Mouse (Mus musculus): Measurements from ENCODE around the gene Olfr792. TPM values are rescaled to one million over a fixed set of nuclear protein-coding genes. Genes with fewer than 3 reads are reported as not detected.

The Olfr792 gene
- not detected in 2 replicates for total RNA-seq (2015; ENCODE audit: low replicate concordance)
- total RNA-seq (2017; ENCODE audit: low replicate concordance): not detected in 2 replicates

DNA sequence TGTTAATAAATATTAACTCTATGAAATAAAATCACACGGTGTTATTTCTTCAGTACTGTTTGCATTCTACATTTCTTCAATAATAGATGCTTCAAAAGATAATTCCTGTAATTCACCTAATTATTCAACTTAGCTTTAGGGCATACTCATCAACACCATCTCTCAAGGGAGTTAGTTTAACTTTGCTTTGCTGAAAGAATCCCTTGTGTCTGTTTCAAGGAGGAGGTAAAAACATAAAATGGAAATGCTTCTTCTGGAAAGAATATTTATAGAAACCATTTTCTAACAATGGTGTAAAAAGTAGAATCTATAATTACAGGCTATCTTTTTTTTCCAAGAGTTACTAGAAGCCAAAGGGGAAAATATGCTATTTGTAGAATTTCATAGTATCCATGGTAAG is at the start of gene Olfr792:
TSS of gene Olfr792 (plus strand) at position 301 of the 400 bp plus-strand sequence.
- no peak for ATAC-seq (replicated peaks; ENCODE audit: low FRiP score, poor library complexity, severe bottlenecking)

DNA sequence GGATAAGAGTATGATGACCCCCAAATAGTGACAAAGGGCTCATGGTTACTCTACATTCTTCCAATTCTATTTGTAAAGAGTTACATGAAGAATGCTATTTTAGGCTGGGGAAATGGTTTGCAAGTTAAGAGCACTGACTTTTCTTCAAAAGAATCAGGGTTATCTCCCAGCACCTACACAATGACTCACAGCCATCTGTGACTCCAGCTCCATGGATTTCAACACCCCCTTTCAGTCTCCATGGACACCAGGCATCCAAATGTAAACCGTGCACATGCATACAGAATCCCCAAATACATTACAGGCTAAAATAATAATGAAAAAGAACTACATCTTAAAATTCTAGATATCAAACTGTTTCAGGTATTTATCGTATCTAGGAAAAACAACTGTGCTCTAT is 48.9 kb upstream of the Olfr792 start:
- no peak for ATAC-seq (replicated peaks; ENCODE audit: low FRiP score, poor library complexity, severe bottlenecking)

DNA sequence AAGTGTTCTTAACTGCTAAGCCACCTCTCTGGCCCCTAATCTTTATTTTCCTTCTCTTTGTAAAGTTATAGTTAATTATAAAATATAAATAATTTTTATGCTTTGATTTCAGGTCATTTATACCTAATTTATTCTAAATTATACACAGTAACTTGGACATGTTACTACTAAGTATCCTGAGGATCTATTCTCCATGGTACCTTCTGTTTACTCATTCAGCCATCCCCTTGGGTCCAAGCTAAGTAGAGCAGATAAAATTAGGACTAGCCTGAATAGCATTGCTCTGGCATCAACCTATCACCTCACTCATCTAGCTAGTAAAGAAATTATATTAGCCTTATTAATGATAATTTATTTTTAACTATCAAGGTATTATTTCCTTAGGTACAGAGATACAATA is 40.8 kb upstream of the Olfr792 start, which contains the start of gene Olfr790:
TSS of gene Olfr790 (plus strand) at position 301 of the 400 bp plus-strand sequence.
- no peak for ATAC-seq (replicated peaks; ENCODE audit: low FRiP score, poor library complexity, severe bottlenecking)

DNA sequence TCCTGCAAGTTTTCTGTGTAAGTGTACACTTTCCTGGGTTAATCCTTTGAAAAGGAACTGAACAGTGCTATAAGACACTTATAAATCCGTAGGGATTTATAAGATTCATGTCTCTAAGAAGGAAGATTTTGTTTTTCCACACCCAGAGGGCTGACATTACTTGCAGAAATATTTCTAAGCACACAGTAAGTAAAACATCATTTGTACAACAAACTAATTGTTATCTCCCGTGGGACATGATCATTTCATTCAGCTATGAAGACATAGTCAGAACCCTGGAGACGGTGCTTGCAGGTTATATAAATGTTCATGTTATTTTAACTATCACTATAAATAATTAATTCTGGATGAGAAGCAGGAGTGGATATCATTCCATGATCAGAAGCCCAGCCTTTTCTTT is 17.5 kb upstream of the Olfr792 start, which contains the start of gene Olfr791:
TSS of gene Olfr791 (plus strand) at position 301 of the 400 bp plus-strand sequence.
- no peak for ATAC-seq (replicated peaks; ENCODE audit: low FRiP score, poor library complexity, severe bottlenecking)

DNA sequence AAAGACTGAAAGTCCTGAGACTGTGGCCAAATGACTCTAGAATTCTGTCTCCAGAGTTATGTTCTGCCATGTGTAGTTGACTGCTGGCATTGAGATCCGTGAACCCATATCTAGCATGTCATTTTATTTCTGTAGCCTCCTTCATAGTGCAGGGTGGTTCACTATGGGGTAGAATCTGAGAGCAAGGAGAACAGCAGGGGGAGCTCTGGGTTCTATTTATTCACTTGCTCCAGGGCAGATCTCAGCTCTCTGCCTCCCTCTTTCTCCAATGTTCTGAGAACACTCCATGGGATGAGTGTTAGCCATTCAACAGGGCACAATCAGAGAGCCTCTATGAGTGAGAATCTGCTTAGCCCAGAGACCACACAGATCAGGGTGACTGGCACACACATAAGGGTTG is 10.4 kb downstream of the Olfr792 start:
- ATAC-seq (replicated peaks; ENCODE audit: low FRiP score, poor library complexity, severe bottlenecking): no peak

DNA sequence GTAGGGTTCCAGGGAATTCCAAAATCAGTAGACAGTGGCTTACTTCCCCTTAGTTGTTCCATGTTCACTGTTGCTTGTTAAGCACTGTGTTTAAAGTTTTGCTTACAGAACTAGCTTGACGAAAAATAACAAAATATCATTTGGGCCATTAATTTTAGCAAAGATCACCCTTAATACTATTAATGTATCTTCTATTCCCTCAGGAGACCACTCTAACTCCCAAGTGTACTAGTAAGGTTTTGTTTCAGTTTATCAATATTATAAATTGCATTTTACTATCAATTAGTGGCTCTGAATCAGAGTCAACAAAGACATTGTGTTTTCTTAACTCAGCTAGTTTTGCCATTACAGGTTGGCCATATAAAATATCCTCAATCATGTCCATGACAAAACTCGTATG is 28.4 kb downstream of the Olfr792 start, which contains the start of gene Olfr794:
TSS of gene Olfr794 (plus strand) at position 301 of the 400 bp plus-strand sequence.
- no peak for ATAC-seq (replicated peaks; ENCODE audit: low FRiP score, poor library complexity, severe bottlenecking)

DNA sequence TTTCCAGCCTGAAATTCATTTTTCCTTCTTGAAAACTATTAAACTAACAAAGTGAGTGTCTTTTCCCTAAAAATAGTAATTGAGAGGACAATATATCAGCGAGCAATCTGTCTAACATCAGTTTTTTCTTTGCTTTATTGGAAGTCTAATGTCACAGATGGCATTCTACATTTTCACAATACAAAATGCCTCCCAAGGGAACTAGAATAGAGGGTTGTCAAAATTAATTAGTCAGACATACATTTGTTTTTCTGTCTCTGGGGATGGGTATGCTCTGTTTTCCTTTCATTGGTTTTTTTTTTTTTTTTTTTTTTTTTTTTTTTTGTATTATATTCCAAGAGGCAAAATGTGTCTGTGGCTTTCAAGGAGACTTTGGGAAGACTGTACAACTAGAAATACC is 38.1 kb downstream of the Olfr792 start:
- no peak for ATAC-seq (replicated peaks; ENCODE audit: low FRiP score, poor library complexity, severe bottlenecking)

Other genes starting within 250 kb of the Olfr792 start
- gene Olfr780, start 221.0 kb upstream of the Olfr792 start, total RNA-seq (2015; ENCODE audit: low replicate concordance): not detected in 2 replicates
- not detected in 2 replicates for gene Olfr780, start 221.0 kb upstream of the Olfr792 start, total RNA-seq (2017; ENCODE audit: low replicate concordance)
- gene Olfr781, start 210.3 kb upstream of the Olfr792 start, total RNA-seq (2015; ENCODE audit: low replicate concordance): not detected in 2 replicates
- gene Olfr781, start 210.3 kb upstream of the Olfr792 start, total RNA-seq (2017; ENCODE audit: low replicate concordance): not detected in 2 replicates
- not detected in 2 replicates for gene Olfr782, start 190.3 kb upstream of the Olfr792 start, total RNA-seq (2015; ENCODE audit: low replicate concordance)
- gene Olfr782, start 190.3 kb upstream of the Olfr792 start, total RNA-seq (2017; ENCODE audit: low replicate concordance): not detected in 2 replicates
- 0.42 TPM in 1 of 2 replicates, not detected in the other for gene Olfr784, start 155.1 kb upstream of the Olfr792 start, total RNA-seq (2015; ENCODE audit: low replicate concordance)
- gene Olfr784, start 155.1 kb upstream of the Olfr792 start, total RNA-seq (2017; ENCODE audit: low replicate concordance): not detected in 2 replicates
- gene Olfr785, start 133.7 kb upstream of the Olfr792 start, total RNA-seq (2015; ENCODE audit: low replicate concordance): not detected in 2 replicates
- not detected in 2 replicates for gene Olfr785, start 133.7 kb upstream of the Olfr792 start, total RNA-seq (2017; ENCODE audit: low replicate concordance)
- gene Olfr786, start 111.9 kb upstream of the Olfr792 start, total RNA-seq (2015; ENCODE audit: low replicate concordance): not detected in 2 replicates
- not detected in 2 replicates for gene Olfr786, start 111.9 kb upstream of the Olfr792 start, total RNA-seq (2017; ENCODE audit: low replicate concordance)
- not detected in 2 replicates for gene Olfr787, start 77.3 kb upstream of the Olfr792 start, total RNA-seq (2015; ENCODE audit: low replicate concordance)
- gene Olfr787, start 77.3 kb upstream of the Olfr792 start, total RNA-seq (2017; ENCODE audit: low replicate concordance): not detected in 2 replicates
- not detected in 2 replicates for gene Olfr788, start 68.2 kb upstream of the Olfr792 start, total RNA-seq (2015; ENCODE audit: low replicate concordance)
- not detected in 2 replicates for gene Olfr788, start 68.2 kb upstream of the Olfr792 start, total RNA-seq (2017; ENCODE audit: low replicate concordance)
- not detected in 2 replicates for gene Olfr789, start 54.4 kb upstream of the Olfr792 start, total RNA-seq (2015; ENCODE audit: low replicate concordance)
- not detected in 2 replicates for gene Olfr789, start 54.4 kb upstream of the Olfr792 start, total RNA-seq (2017; ENCODE audit: low replicate concordance)
- not detected in 2 replicates for gene Olfr790, start 40.7 kb upstream of the Olfr792 start, total RNA-seq (2015; ENCODE audit: low replicate concordance)
- not detected in 2 replicates for gene Olfr790, start 40.7 kb upstream of the Olfr792 start, total RNA-seq (2017; ENCODE audit: low replicate concordance)
- gene Olfr791, start 17.4 kb upstream of the Olfr792 start, total RNA-seq (2015; ENCODE audit: low replicate concordance): not detected in 2 replicates
- gene Olfr791, start 17.4 kb upstream of the Olfr792 start, total RNA-seq (2017; ENCODE audit: low replicate concordance): not detected in 2 replicates
- not detected in 2 replicates for gene Olfr794, start 28.5 kb downstream of the Olfr792 start, total RNA-seq (2015; ENCODE audit: low replicate concordance)
- not detected in 2 replicates for gene Olfr794, start 28.5 kb downstream of the Olfr792 start, total RNA-seq (2017; ENCODE audit: low replicate concordance)
- gene Olfr796, start 73.4 kb downstream of the Olfr792 start, total RNA-seq (2015; ENCODE audit: low replicate concordance): not detected in 2 replicates
- gene Olfr796, start 73.4 kb downstream of the Olfr792 start, total RNA-seq (2017; ENCODE audit: low replicate concordance): not detected in 2 replicates
- not detected in 2 replicates for gene Olfr798, start 88.8 kb downstream of the Olfr792 start, total RNA-seq (2015; ENCODE audit: low replicate concordance)
- not detected in 2 replicates for gene Olfr798, start 88.8 kb downstream of the Olfr792 start, total RNA-seq (2017; ENCODE audit: low replicate concordance)
- not detected in 2 replicates for gene Olfr799, start 98.3 kb downstream of the Olfr792 start, total RNA-seq (2015; ENCODE audit: low replicate concordance)
- gene Olfr799, start 98.3 kb downstream of the Olfr792 start, total RNA-seq (2017; ENCODE audit: low replicate concordance): not detected in 2 replicates
- not detected in 2 replicates for gene Olfr800, start 118.5 kb downstream of the Olfr792 start, total RNA-seq (2015; ENCODE audit: low replicate concordance)
- not detected in 2 replicates for gene Olfr800, start 118.5 kb downstream of the Olfr792 start, total RNA-seq (2017; ENCODE audit: low replicate concordance)
- gene Olfr801, start 134.7 kb downstream of the Olfr792 start, total RNA-seq (2015; ENCODE audit: low replicate concordance): not detected in 2 replicates
- gene Olfr801, start 134.7 kb downstream of the Olfr792 start, total RNA-seq (2017; ENCODE audit: low replicate concordance): not detected in 2 replicates
- gene Olfr802, start 149.0 kb downstream of the Olfr792 start, total RNA-seq (2015; ENCODE audit: low replicate concordance): not detected in 2 replicates
- not detected in 2 replicates for gene Olfr802, start 149.0 kb downstream of the Olfr792 start, total RNA-seq (2017; ENCODE audit: low replicate concordance)
- gene Olfr803, start 155.1 kb downstream of the Olfr792 start, total RNA-seq (2015; ENCODE audit: low replicate concordance): not detected in 2 replicates
- gene Olfr803, start 155.1 kb downstream of the Olfr792 start, total RNA-seq (2017; ENCODE audit: low replicate concordance): not detected in 2 replicates
- gene Olfr804, start 164.0 kb downstream of the Olfr792 start, total RNA-seq (2015; ENCODE audit: low replicate concordance): not detected in 2 replicates
- gene Olfr804, start 164.0 kb downstream of the Olfr792 start, total RNA-seq (2017; ENCODE audit: low replicate concordance): not detected in 2 replicates
- not detected in 2 replicates for gene Olfr805, start 190.2 kb downstream of the Olfr792 start, total RNA-seq (2015; ENCODE audit: low replicate concordance)
- not detected in 2 replicates for gene Olfr805, start 190.2 kb downstream of the Olfr792 start, total RNA-seq (2017; ENCODE audit: low replicate concordance)
- gene Olfr806, start 202.8 kb downstream of the Olfr792 start, total RNA-seq (2015; ENCODE audit: low replicate concordance): not detected in 2 replicates
- not detected in 2 replicates for gene Olfr806, start 202.8 kb downstream of the Olfr792 start, total RNA-seq (2017; ENCODE audit: low replicate concordance)
- not detected in 2 replicates for gene Olfr807, start 218.6 kb downstream of the Olfr792 start, total RNA-seq (2015; ENCODE audit: low replicate concordance)
- not detected in 2 replicates for gene Olfr807, start 218.6 kb downstream of the Olfr792 start, total RNA-seq (2017; ENCODE audit: low replicate concordance)
- not detected in 2 replicates for gene Olfr808, start 226.3 kb downstream of the Olfr792 start, total RNA-seq (2015; ENCODE audit: low replicate concordance)
- not detected in 2 replicates for gene Olfr808, start 226.3 kb downstream of the Olfr792 start, total RNA-seq (2017; ENCODE audit: low replicate concordance)
- not detected in 2 replicates for gene Olfr809, start 235.5 kb downstream of the Olfr792 start, total RNA-seq (2015; ENCODE audit: low replicate concordance)
- not detected in 2 replicates for gene Olfr809, start 235.5 kb downstream of the Olfr792 start, total RNA-seq (2017; ENCODE audit: low replicate concordance)

Measured in erythroid progenitor cell, adult 5-6 weeks (primary cell).